Mouse (Mus musculus): ENCODE results near the gene Kif24.

Kif24 gene

GRCm38 (mm10) chr4:41387755-41388469 lies 76.8 kb downstream of the Kif24 start:
- Histone ChIP-seq H3K27me3 (ENCODE audit: insufficient read depth, low read length) (no peaks in the 10 kb centered on the region), H3K4me3 (replicated peaks; ENCODE audit: low read length) (no peak overlapping the region), H3K9me3 (ENCODE audit: low read length) (no peaks in the 10 kb centered on the region), H3K36me3 (ENCODE audit: insufficient read depth, low read length) (peaks cover 90% of the 10 kb centered on the region), H3K4me1 (replicated peaks; ENCODE audit: low read depth, low read length) (peaks cover 10% of the 10 kb centered on the region; the same call in 1 of the 2 replicates)
- TF ChIP-seq NANOG (IDR thresholded peaks at IDR 0.05; ENCODE audit: borderline replicate concordance, low read length), result no peak
- TF ChIP-seq POU5F1 (IDR thresholded peaks at IDR 0.05; ENCODE audit: borderline replicate concordance, low read length), result no peak
- TF ChIP-seq CTCF (conservative IDR thresholded peaks at IDR 0.05; ENCODE audit: low read length), result no peak

GRCm38 (mm10) chr4:41386412-41386975 lies 78.2 kb downstream of the Kif24 start:
- TF ChIP-seq CTCF (conservative IDR thresholded peaks at IDR 0.05; ENCODE audit: low read length), result no peak
- TF ChIP-seq POU5F1 (IDR thresholded peaks at IDR 0.05; ENCODE audit: borderline replicate concordance, low read length), result no peak
- no peak for TF ChIP-seq NANOG (IDR thresholded peaks at IDR 0.05; ENCODE audit: borderline replicate concordance, low read length)
- Histone ChIP-seq H3K4me3 (replicated peaks; ENCODE audit: low read length) (no peak overlapping the region), H3K4me1 (replicated peaks; ENCODE audit: low read depth, low read length) (peaks cover 10% of the 10 kb centered on the region; the same call in 1 of the 2 replicates), H3K9me3 (ENCODE audit: low read length) (no peaks in the 10 kb centered on the region), H3K36me3 (ENCODE audit: insufficient read depth, low read length) (peaks cover 89% of the 10 kb centered on the region), H3K27me3 (ENCODE audit: insufficient read depth, low read length) (no peaks in the 10 kb centered on the region)

- H3K27me3 ChIP-seq (ENCODE audit: insufficient read depth, low read length), result no peaks in the 10 kb centered on the region
Measured at GRCm38 (mm10) chr4:41381213-41381950, 83.3 kb downstream of the Kif24 start.

GRCm38 (mm10) chr4:41377567-41377966 lies 87.1 kb downstream of the Kif24 start:
- Histone ChIP-seq H3K9me3 (ENCODE audit: low read length) (no peaks in the 10 kb centered on the region), H3K36me3 (ENCODE audit: insufficient read depth, low read length) (peaks cover 94% of the 10 kb centered on the region), H3K4me1 (replicated peaks; ENCODE audit: low read depth, low read length) (peaks cover 4% of the 10 kb centered on the region; the same call in 1 of the 2 replicates), H3K27me3 (ENCODE audit: insufficient read depth, low read length) (no peaks in the 10 kb centered on the region), H3K4me3 (replicated peaks; ENCODE audit: low read length) (no peak overlapping the region)
- TF ChIP-seq CTCF (conservative IDR thresholded peaks at IDR 0.05; ENCODE audit: low read length) (no peak), POU5F1 (IDR thresholded peaks at IDR 0.05; ENCODE audit: borderline replicate concordance, low read length) (no peak), NANOG (IDR thresholded peaks at IDR 0.05; ENCODE audit: borderline replicate concordance, low read length) (no peak)

More at GRCm38 (mm10) chr4:41381213-41381950, 83.3 kb downstream of the Kif24 start:
- Histone ChIP-seq H3K4me3 (replicated peaks; ENCODE audit: low read length) (no peak overlapping the region), H3K36me3 (ENCODE audit: insufficient read depth, low read length) (peaks cover 89% of the 10 kb centered on the region), H3K4me1 (replicated peaks; ENCODE audit: low read depth, low read length) (no peaks in the 10 kb centered on the region; the same call in 1 of the 2 replicates), H3K9me3 (ENCODE audit: low read length) (no peaks in the 10 kb centered on the region)
- TF ChIP-seq POU5F1 (IDR thresholded peaks at IDR 0.05; ENCODE audit: borderline replicate concordance, low read length), result no peak
- TF ChIP-seq CTCF (conservative IDR thresholded peaks at IDR 0.05; ENCODE audit: low read length), result no peak
- TF ChIP-seq NANOG (IDR thresholded peaks at IDR 0.05; ENCODE audit: borderline replicate concordance, low read length), result no peak

- no peak overlapping the region for H3K4me3 ChIP-seq (replicated peaks; ENCODE audit: low read length)
- H3K27me3 ChIP-seq (ENCODE audit: insufficient read depth, low read length), result no peaks in the 10 kb centered on the region
- peaks cover 80% of the 10 kb centered on the region for H3K36me3 ChIP-seq (ENCODE audit: insufficient read depth, low read length)
- H3K9me3 ChIP-seq (ENCODE audit: low read length), result no peaks in the 10 kb centered on the region
- H3K4me1 ChIP-seq (replicated peaks; ENCODE audit: low read depth, low read length), result peaks cover 5% of the 10 kb centered on the region
- no peak for TF ChIP-seq POU5F1 (IDR thresholded peaks at IDR 0.05; ENCODE audit: borderline replicate concordance, low read length)
- no peak for TF ChIP-seq NANOG (IDR thresholded peaks at IDR 0.05; ENCODE audit: borderline replicate concordance, low read length)
- no peak for TF ChIP-seq CTCF (conservative IDR thresholded peaks at IDR 0.05; ENCODE audit: low read length)
Measured at GRCm38 (mm10) chr4:41369702-41370437, 94.8 kb downstream of the Kif24 start.

- Histone ChIP-seq H3K9me3 (ENCODE audit: low read length) (no peaks in the 10 kb centered on the region), H3K36me3 (ENCODE audit: insufficient read depth, low read length) (peaks cover 66% of the 10 kb centered on the region), H3K27me3 (ENCODE audit: insufficient read depth, low read length) (no peaks in the 10 kb centered on the region), H3K4me3 (replicated peaks; ENCODE audit: low read length) (no peak overlapping the region), H3K4me1 (replicated peaks; ENCODE audit: low read depth, low read length) (peaks cover 15% of the 10 kb centered on the region)
- TF ChIP-seq POU5F1 (IDR thresholded peaks at IDR 0.05; ENCODE audit: borderline replicate concordance, low read length), result no peak
- no peak for TF ChIP-seq CTCF (conservative IDR thresholded peaks at IDR 0.05; ENCODE audit: low read length)
- TF ChIP-seq NANOG (IDR thresholded peaks at IDR 0.05; ENCODE audit: borderline replicate concordance, low read length), result no peak
Measured at GRCm38 (mm10) chr4:41368198-41368597, 96.5 kb downstream of the Kif24 start.

GRCm38 (mm10) chr4:41361059-41361458 lies 103.6 kb downstream of the Kif24 start:
- Histone ChIP-seq H3K36me3 (ENCODE audit: insufficient read depth, low read length) (peaks cover 15% of the 10 kb centered on the region), H3K4me1 (replicated peaks; ENCODE audit: low read depth, low read length) (peaks cover 55% of the 10 kb centered on the region), H3K27me3 (ENCODE audit: insufficient read depth, low read length) (no peaks in the 10 kb centered on the region), H3K4me3 (replicated peaks; ENCODE audit: low read length) (no peak overlapping the region), H3K9me3 (ENCODE audit: low read length) (no peaks in the 10 kb centered on the region)
- TF ChIP-seq NANOG (IDR thresholded peaks at IDR 0.05; ENCODE audit: borderline replicate concordance, low read length), result no peak
- no peak for TF ChIP-seq CTCF (conservative IDR thresholded peaks at IDR 0.05; ENCODE audit: low read length)
- TF ChIP-seq POU5F1 (IDR thresholded peaks at IDR 0.05; ENCODE audit: borderline replicate concordance, low read length), result no peak

- no peak for TF ChIP-seq POU5F1 (IDR thresholded peaks at IDR 0.05; ENCODE audit: borderline replicate concordance, low read length)
- TF ChIP-seq CTCF (conservative IDR thresholded peaks at IDR 0.05; ENCODE audit: low read length), result no peak
- no peak for TF ChIP-seq NANOG (IDR thresholded peaks at IDR 0.05; ENCODE audit: borderline replicate concordance, low read length)
Measured at GRCm38 (mm10) chr4:41359358-41359757, 105.3 kb downstream of the Kif24 start.

More at GRCm38 (mm10) chr4:41359358-41359757, 105.3 kb downstream of the Kif24 start:
- no peak overlapping the region for H3K4me3 ChIP-seq (replicated peaks; ENCODE audit: low read length)
- no peaks in the 10 kb centered on the region for H3K9me3 ChIP-seq (ENCODE audit: low read length)
- H3K4me1 ChIP-seq (replicated peaks; ENCODE audit: low read depth, low read length), result peaks cover 62% of the 10 kb centered on the region
- H3K27me3 ChIP-seq (ENCODE audit: insufficient read depth, low read length), result no peaks in the 10 kb centered on the region
- H3K36me3 ChIP-seq (ENCODE audit: insufficient read depth, low read length), result peaks cover 24% of the 10 kb centered on the region
